Mouse (Mus musculus) brain, embryonic 14.5 days (tissue): ENCODE results near the gene Pdzd3. TPM values are rescaled to one million over a fixed set of nuclear protein-coding genes. Genes with fewer than 3 reads are reported as not detected.

Experiments
- DNase-seq: peaks from one replicate; pipeline ENCODE4 v3.0.0-alpha.2; 2011; ENCODE audit warnings: low read depth
- CTCF ChIP-seq: fragments of 200-500 bp; IDR thresholded peaks from 2 replicates; pipeline ENCODE4 v1.5.1; 2012; ENCODE audit warnings: inconsistent platforms, mild to moderate bottlenecking, moderate library complexity, borderline replicate concordance; ENCODE audit not compliant: insufficient read depth, insufficient read length; ENCODE audit errors: extremely low read depth
- POLR2A ChIP-seq: fragments of 200-500 bp; IDR thresholded peaks from 2 replicates; pipeline ENCODE4 v1.6.1; 2012; ENCODE audit warnings: mild to moderate bottlenecking, inconsistent platforms, borderline replicate concordance; ENCODE audit not compliant: poor library complexity, insufficient read depth, insufficient read length, severe bottlenecking; ENCODE audit errors: extremely low read depth
- polyA plus RNA-seq: library from polyadenylated mRNA; depleted of rRNA; stranded (reverse); fragments of >200 nt; gene quantifications from 2 replicates; pipeline ENCODE4 v1.2.3, GENCODE M21; 2012

Gene Pdzd3
- polyA plus RNA-seq, 1 experiment = 0.78 TPM

- DNase-seq = peak; percentile 31
- TF ChIP-seq POLR2A (no peak), CTCF (no peak)
These were observed 16.2 kb upstream of the Pdzd3 start for GRCm38 (mm10) chr9:44267319-44268026.

- TF ChIP-seq POLR2A = no peak
- TF ChIP-seq CTCF = no peak
- peak; percentile 30 for DNase-seq
These were observed 15.4 kb upstream of the Pdzd3 start for GRCm38 (mm10) chr9:44266478-44267226.

- DNase-seq = no peak
- TF ChIP-seq POLR2A (no peak), CTCF (no peak)
These were observed 10.1 kb upstream of the Pdzd3 start for GRCm38 (mm10) chr9:44261388-44261787.

GRCm38 (mm10) chr9:44259014-44259413, 7.7 kb upstream of the Pdzd3 start:
- no peak for TF ChIP-seq CTCF
- no peak for TF ChIP-seq POLR2A
- DNase-seq = no peak

- TF ChIP-seq POLR2A (no peak), CTCF (no peak)
These were observed 4.9 kb upstream of the Pdzd3 start for GRCm38 (mm10) chr9:44256213-44256612.

GRCm38 (mm10) chr9:44255136-44255521, 3.9 kb upstream of the Pdzd3 start:
- TF ChIP-seq POLR2A (no peak), CTCF (no peak)
- peak; percentile 79 for DNase-seq

More at GRCm38 (mm10) chr9:44256213-44256612, 4.9 kb upstream of the Pdzd3 start:
- peak; percentile 12 for DNase-seq

GRCm38 (mm10) chr9:44254508-44255135, 3.4 kb upstream of the Pdzd3 start:
- DNase-seq = peak; percentile 93
- TF ChIP-seq CTCF = no peak
- no peak for TF ChIP-seq POLR2A

GRCm38 (mm10) chr9:44253441-44253840, 2.2 kb upstream of the Pdzd3 start:
- no peak for TF ChIP-seq CTCF
- TF ChIP-seq POLR2A = no peak
- peak; percentile 41 for DNase-seq

- peak; percentile 58 for DNase-seq
- no peak for TF ChIP-seq POLR2A
- TF ChIP-seq CTCF = no peak
These were observed 826 bp downstream of the Pdzd3 start for GRCm38 (mm10) chr9:44250445-44250844.

- DNase-seq = peak; percentile 80
- peak; percentile 70 for TF ChIP-seq CTCF
- TF ChIP-seq POLR2A = no peak
These were observed 1.8 kb downstream of the Pdzd3 start for GRCm38 (mm10) chr9:44249181-44250146.
